Mouse (Mus musculus) heart, embryonic 15.5 days (tissue): ENCODE measurements around the gene Gpt2. TPM values are rescaled to one million over a fixed set of nuclear protein-coding genes. Genes with fewer than 3 reads are reported as not detected.

Source experiments
- ATAC-seq: fragments of 200-750 bp; cut with Nextera tagmentation; replicated peaks from 2 replicates; pipeline ENCODE4 v1.8.0; 2017; ENCODE audit warnings: low read depth, moderate TSS enrichment; ENCODE audit not compliant: insufficient number of reproducible peaks, insufficient read depth, low FRiP score
- H3K27ac ChIP-seq: fragments of 300-500 bp; sonication (generic); 2 replicates; pipeline ENCODE4 v1.5.1; 2015; ENCODE audit warnings: mild to moderate bottlenecking, inconsistent platforms
- H3K27me3 ChIP-seq: fragments of 300-500 bp; sonication (generic); 2 replicates; pipeline ENCODE4 v1.6.1; 2015; ENCODE audit warnings: inconsistent platforms
- H3K36me3 ChIP-seq: fragments of 300-500 bp; sonication (generic); 2 replicates; pipeline ENCODE4 v1.6.1; 2015; ENCODE audit warnings: mild to moderate bottlenecking, inconsistent platforms
- H3K4me1 ChIP-seq: fragments of 300-500 bp; sonication (generic); replicated peaks from 2 replicates; pipeline ENCODE4 v1.6.1; 2015; ENCODE audit warnings: inconsistent platforms
- H3K4me2 ChIP-seq: fragments of 300-500 bp; sonication (generic); 2 replicates; pipeline ENCODE4 v1.6.1; 2015; ENCODE audit warnings: inconsistent platforms, mild to moderate bottlenecking, moderate library complexity
- H3K4me3 ChIP-seq: fragments of 300-500 bp; sonication (generic); 2 replicates; pipeline ENCODE4 v1.5.1; 2015; ENCODE audit warnings: mild to moderate bottlenecking, inconsistent platforms
- H3K9ac ChIP-seq: fragments of 300-500 bp; sonication (generic); 2 replicates; pipeline ENCODE4 v1.6.1; 2015; ENCODE audit warnings: mild to moderate bottlenecking, inconsistent platforms
- H3K9me3 ChIP-seq: fragments of 300-500 bp; sonication (generic); replicated peaks from 2 replicates; pipeline ENCODE4 v1.6.1; 2016; ENCODE audit warnings: inconsistent platforms
- WGBS: fragments of 180-500 bp; shearing (Covaris S2); methylation state at CpG from one replicate; pipeline ENCODE4 v1.1.7; 2015; ENCODE audit warnings: mixed read lengths; 5-methylcytosine and 5-hydroxymethylcytosine counted together
- polyA plus RNA-seq: library from polyadenylated mRNA; unstranded; fragments of >200 nt; fragmentation: Nextera tagmentation; extraction: Ambion mirVana; gene quantifications from 2 replicates; pipeline ENCODE4 v1.2.1, GENCODE M21; 2015

The Gpt2 gene
- polyA plus RNA-seq, 1 experiment from 2014 or later: 5.5 TPM

DNA sequence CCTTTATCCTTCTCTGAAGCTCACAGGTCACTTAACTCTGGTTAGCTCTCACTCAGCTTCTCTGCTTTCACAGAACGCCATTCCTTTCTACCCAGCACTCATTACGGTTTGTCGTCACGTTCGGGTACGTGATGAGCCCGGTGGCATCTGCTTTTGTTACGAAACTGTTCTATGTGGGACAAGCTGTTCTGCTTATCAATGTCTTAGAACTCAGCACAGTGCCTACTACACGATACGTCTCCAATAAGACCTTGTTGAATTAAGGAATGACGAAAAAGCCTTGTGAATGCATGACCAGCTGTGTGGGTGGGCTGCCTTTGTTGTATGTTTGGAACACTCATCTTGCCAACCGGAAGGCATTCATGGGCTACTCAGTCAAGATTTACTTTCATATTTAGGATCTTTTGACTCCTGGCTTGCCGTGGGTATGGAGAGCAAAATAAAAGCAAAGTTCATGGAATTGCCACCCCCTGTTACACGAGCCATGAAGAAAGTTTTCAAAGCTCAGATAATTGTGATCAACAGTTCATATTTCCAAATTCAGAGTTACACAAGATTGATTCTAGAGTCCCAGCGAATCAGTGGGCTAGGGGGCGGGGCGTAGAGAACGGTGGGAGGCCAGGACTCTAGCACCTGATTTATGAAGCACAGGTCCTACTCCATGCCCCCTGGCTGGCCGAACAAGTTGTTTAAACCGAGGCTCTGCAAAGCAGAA lies 4.3 kb upstream of the Gpt2 start:
- Histone ChIP-seq H3K4me2 (no peak overlapping the region), H3K36me3 (no peaks in the 10 kb centered on the region), H3K9ac (no peak overlapping the region), H3K4me3 (no peak overlapping the region), H3K27ac (no peak overlapping the region), H3K4me1 (peaks cover 6% of the 10 kb centered on the region), H3K27me3 (no peaks in the 10 kb centered on the region), H3K9me3 (no peaks in the 10 kb centered on the region)
- ATAC-seq: no peak
- WGBS: 77% methylated on average over 20 of the region's 20 CpGs

DNA sequence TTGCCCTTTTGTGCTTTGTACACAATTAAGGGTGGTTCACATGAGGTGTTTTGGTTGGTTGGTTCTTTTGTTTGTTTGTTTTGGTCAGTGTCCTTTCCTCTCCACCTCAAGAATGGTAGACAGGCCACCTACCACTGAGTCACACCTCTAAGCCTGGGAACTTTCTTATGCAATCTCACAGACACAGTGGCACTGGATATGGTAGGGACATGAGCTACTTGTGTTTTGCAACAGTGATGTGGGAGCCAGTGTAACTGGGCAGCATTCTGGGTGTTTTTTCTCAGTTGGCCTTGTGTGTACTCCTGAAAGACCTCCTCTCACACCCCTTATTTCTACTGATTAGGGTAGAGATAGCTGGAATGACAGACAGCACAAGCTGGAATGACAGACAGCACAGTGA lies 3.7 kb upstream of the Gpt2 start:
- H3K9ac ChIP-seq: no peak overlapping the region
- H3K27me3 ChIP-seq: no peaks in the 10 kb centered on the region
- no peak for ATAC-seq

DNA sequence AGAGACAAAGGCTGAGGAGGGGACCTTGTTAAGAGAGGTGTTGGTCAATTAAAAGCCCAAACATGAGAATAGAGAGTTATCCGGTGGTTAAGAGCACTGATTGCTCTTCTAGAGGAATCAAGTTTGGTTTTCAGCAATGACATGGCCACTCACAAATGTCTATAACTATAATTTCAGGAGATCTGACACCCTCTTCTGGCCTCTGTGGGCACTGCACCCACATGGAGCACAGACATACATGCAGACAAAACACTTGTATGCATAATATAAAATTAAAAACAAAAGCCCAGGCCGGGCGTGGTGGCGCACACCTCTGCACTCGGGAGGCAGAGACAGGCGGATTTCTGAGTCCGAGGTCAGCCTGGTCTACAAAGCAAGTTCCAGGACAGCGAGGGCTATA lies 2.8 kb upstream of the Gpt2 start:
- H3K27me3 ChIP-seq: no peaks in the 10 kb centered on the region
- H3K4me1 ChIP-seq: peaks cover 11% of the 10 kb centered on the region
- H3K27ac ChIP-seq: no peak overlapping the region
- no peak overlapping the region for H3K4me3 ChIP-seq
- no peaks in the 10 kb centered on the region for H3K9me3 ChIP-seq
- no peak for ATAC-seq
- H3K9ac ChIP-seq: no peak overlapping the region
- 95% methylated on average over 8 of the region's 8 CpGs for WGBS
- H3K36me3 ChIP-seq: no peaks in the 10 kb centered on the region
- no peak overlapping the region for H3K4me2 ChIP-seq

More for the DNA sequence above, 3.7 kb upstream of the Gpt2 start:
- no peak overlapping the region for H3K27ac ChIP-seq
- no peaks in the 10 kb centered on the region for H3K36me3 ChIP-seq
- H3K4me1 ChIP-seq: peaks cover 11% of the 10 kb centered on the region
- H3K4me2 ChIP-seq: no peak overlapping the region
- no peak overlapping the region for H3K4me3 ChIP-seq
- H3K9me3 ChIP-seq: no peaks in the 10 kb centered on the region

DNA sequence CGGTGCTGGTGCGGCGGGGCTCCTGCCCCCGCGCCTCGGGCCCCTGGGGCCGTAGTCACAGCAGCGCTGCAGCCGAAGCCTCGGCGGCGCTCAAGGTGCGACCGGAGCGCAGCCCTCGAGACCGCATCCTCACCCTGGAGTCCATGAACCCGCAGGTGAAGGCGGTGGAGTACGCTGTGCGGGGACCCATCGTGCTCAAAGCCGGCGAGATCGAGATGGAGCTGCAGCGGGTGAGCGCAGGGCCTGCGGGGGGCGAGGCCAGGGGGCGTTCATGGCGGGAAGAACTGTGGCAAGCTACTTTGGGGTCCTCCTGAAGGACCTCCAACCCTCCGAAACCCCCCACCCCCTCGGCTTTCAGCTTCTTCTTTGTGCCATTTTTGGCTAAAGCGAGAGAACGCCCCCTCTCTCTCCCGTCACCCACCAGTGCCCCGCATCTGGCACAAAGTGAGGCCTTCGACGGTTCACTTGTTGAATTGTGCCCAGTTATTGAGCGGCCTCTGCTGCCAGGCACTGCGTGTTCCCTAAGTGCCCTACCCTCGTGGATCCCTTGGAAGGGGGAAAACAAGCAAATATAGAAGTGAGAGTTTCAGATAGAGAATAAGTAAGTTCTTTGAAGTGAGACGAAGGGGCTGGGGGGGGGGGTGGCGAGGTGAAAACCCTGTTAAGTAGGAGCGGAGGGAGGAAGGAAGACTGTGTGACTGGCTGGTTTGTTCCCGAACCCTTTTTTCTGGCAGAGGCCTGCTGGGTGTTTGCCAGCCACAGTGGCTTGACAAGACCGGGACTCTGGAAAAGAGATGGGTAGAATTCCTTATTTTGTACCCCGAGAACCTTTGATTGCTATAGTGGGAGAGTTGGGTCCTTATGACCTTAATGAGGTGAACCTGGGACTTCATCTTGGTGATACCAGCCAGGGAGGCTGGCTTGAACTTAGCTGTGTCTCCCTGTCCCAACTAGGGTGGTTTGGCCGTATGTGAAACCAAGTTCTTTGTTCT lies 860 bp downstream of the Gpt2 start:
- H3K36me3 ChIP-seq: no peaks in the 10 kb centered on the region
- H3K27ac ChIP-seq: no peak overlapping the region
- no peaks in the 10 kb centered on the region for H3K9me3 ChIP-seq
- ATAC-seq: peak; percentile 20; the same call in 1 of the 2 replicates
- peak overlapping the region; percentile 97 for H3K4me2 ChIP-seq
- H3K27me3 ChIP-seq: no peaks in the 10 kb centered on the region
- peak overlapping the region; percentile 78 for H3K4me3 ChIP-seq
- peaks cover 11% of the 10 kb centered on the region for H3K4me1 ChIP-seq
- WGBS: 8% methylated on average over 48 of the region's 49 CpGs
- H3K9ac ChIP-seq: peak overlapping the region; percentile 59

DNA sequence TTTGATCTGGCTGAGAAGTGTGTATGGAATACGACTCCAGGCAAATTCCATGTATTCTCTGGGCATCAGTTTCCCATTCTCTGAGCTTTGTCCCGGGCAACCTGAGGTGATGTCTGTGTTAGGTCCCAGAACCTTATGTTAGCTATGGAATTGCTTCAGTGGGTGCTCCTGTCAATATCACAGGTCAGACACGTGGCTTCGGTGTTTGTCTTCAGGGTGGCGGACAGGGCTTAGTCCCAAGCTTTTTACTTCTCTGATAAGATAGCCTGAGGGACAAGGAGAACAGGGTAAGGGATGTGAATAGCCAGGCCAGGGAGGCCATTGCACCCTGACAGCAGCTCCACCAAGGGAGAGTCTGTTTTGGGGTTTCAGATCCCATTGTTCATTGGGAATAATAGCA lies 3.7 kb downstream of the Gpt2 start:
- WGBS: 59% methylated on average over 5 of the region's 5 CpGs
- H3K27ac ChIP-seq: no peak overlapping the region

DNA sequence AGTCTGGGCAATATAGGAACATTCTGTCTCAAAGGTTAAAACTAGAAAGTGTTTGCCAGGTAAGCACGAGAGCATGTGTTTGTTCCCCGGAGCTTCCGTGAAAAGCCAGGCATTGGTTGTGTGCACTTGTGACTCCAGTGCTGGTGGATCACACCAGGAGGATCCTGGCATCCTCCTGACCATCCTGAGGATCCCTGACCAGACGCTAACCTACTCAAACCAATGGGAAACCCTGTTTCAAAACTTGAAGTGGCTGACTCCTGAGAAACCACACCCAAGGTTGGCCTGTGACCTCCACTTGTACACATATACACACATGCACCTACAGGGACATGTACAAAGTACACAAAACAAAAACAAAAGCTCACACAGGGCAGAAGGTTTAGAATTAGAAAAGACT lies 4.4 kb downstream of the Gpt2 start:
- no peaks in the 10 kb centered on the region for H3K27me3 ChIP-seq
- no peaks in the 10 kb centered on the region for H3K9me3 ChIP-seq
- ATAC-seq: no peak
- H3K4me1 ChIP-seq: peaks cover 25% of the 10 kb centered on the region
- H3K36me3 ChIP-seq: no peaks in the 10 kb centered on the region
- 92% methylated on average over 4 of the region's 4 CpGs for WGBS
- H3K4me3 ChIP-seq: no peak overlapping the region
- no peak overlapping the region for H3K9ac ChIP-seq
- H3K4me2 ChIP-seq: no peak overlapping the region
- H3K27ac ChIP-seq: no peak overlapping the region

More for the DNA sequence above, 3.7 kb downstream of the Gpt2 start:
- Histone ChIP-seq H3K4me3 (no peak overlapping the region), H3K36me3 (no peaks in the 10 kb centered on the region), H3K9ac (no peak overlapping the region), H3K27me3 (no peaks in the 10 kb centered on the region), H3K4me1 (peaks cover 19% of the 10 kb centered on the region), H3K9me3 (no peaks in the 10 kb centered on the region), H3K4me2 (no peak overlapping the region)
- ATAC-seq: no peak

DNA sequence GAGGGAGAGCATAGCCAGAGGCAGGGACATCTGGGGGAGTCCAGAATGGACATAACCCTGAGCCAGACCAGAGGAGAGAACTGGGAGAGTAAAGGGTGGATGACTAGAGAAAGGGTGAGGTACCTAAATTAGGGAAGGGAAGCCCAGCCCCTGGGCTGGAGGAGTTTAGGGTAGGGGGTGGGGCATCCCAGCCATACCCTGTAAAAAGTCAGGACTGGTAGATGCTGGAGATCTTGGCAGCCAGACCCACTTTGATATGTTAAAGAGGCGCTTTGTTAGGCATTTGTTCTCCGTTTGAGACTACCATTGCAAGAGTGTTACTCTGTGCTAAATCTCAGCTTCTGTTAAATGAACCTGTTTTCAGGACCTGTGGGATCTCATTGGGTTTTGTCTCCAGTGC lies 6.2 kb downstream of the Gpt2 start:
- Histone ChIP-seq H3K9me3 (no peaks in the 10 kb centered on the region), H3K27ac (no peak overlapping the region), H3K4me1 (peaks cover 16% of the 10 kb centered on the region), H3K4me2 (no peak overlapping the region), H3K36me3 (no peaks in the 10 kb centered on the region), H3K4me3 (no peak overlapping the region), H3K9ac (no peak overlapping the region), H3K27me3 (no peaks in the 10 kb centered on the region)
- no peak for ATAC-seq
- 43% methylated on average over 2 of the region's 2 CpGs for WGBS

DNA sequence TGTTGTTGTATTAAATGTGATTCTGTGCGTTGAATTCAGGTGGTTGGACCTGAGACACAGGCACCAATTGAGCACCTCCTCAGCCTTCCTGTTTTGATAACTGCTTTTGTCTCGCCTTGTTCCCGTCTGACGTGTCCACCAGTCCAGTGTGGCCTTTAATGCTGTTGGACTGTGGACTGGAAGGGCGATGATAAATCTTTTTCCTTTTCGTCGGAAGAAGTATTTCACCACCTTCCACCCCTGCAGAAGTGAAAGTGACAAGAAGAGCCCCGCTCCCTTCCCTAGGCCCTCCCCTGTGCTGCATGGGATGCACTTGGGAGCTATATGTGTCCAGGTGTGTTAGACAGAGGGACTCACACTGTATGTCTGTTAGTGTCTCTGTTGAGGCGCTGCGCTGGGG lies 8.1 kb downstream of the Gpt2 start:
- 69% methylated on average over 10 of the region's 10 CpGs for WGBS
- Histone ChIP-seq H3K27ac (no peak overlapping the region), H3K9ac (no peak overlapping the region)

DNA sequence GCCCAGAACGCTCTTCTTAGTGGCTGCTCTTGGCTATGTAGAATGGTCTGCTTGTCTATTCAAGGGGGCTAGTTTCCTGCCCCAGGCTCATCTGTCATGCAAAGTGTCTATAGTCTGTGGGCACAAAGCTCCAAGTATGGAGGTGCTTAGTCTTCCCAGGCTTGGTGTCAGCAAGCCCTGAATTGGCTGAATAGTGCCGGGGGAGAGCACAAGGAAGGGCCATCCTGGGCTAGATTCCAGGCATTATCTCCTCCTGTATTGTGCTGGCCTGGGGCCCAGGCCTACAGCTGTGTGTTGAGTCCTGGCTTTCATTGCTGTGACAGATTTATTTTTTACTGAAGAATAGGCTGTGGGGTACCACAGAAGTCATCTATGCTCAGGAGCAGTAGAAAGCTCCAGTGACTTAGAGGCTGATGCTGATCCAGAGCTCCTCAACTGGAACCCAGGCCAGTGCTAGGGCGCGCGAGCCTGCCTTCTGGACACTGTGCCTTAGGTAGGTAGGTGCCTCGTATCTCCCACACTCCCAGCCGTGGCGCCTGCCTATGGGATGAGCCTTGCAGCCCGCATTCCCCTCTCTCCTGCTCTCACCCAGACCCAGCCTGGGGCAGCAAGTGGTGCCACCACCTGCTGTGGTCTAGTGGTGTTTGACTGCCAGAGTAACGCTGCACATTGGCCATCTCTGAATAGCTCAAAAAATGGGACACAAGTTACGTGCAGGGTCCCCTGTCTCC lies 8.7 kb downstream of the Gpt2 start:
- Histone ChIP-seq H3K27ac (peak overlapping the region; percentile 6; the same call in 1 of the 2 replicates), H3K4me2 (no peak overlapping the region), H3K9ac (no peak overlapping the region), H3K36me3 (no peaks in the 10 kb centered on the region), H3K27me3 (no peaks in the 10 kb centered on the region), H3K9me3 (no peaks in the 10 kb centered on the region), H3K4me3 (no peak overlapping the region), H3K4me1 (peaks cover 16% of the 10 kb centered on the region)
- 61% methylated on average over 11 of the region's 11 CpGs for WGBS
- ATAC-seq: peak; percentile 41; the same call in 1 of the 2 replicates

More for the DNA sequence above, 8.1 kb downstream of the Gpt2 start:
- Histone ChIP-seq H3K9me3 (no peaks in the 10 kb centered on the region), H3K4me3 (no peak overlapping the region), H3K36me3 (no peaks in the 10 kb centered on the region), H3K27me3 (no peaks in the 10 kb centered on the region), H3K4me2 (no peak overlapping the region), H3K4me1 (peaks cover 16% of the 10 kb centered on the region)
- no peak for ATAC-seq

DNA sequence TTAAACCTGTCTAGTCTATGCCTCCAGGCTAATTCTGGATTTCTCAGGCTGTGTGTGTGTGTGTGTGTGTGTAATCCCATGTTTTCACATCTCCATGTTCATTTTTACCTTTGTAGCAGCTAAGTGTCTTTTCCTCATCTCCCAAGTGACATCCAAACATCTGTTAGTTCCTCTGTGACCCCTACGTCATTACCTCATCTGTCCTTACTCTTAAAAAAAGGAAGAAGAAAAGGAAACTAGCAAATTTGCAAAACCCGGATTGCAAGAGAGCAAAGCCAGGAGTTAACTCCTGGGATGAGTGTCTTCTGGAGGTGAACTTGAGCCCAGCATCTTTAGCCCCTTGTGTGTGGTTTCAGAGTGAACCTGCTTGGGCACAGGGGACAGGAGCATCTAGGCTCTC lies 10.0 kb downstream of the Gpt2 start:
- Histone ChIP-seq H3K27me3 (no peaks in the 10 kb centered on the region), H3K4me3 (no peak overlapping the region), H3K9me3 (no peaks in the 10 kb centered on the region), H3K4me1 (peaks cover 16% of the 10 kb centered on the region), H3K27ac (no peak overlapping the region), H3K36me3 (no peaks in the 10 kb centered on the region), H3K9ac (no peak overlapping the region), H3K4me2 (no peak overlapping the region)
- 70% methylated on average over 2 of the region's 2 CpGs for WGBS
- no peak for ATAC-seq

DNA sequence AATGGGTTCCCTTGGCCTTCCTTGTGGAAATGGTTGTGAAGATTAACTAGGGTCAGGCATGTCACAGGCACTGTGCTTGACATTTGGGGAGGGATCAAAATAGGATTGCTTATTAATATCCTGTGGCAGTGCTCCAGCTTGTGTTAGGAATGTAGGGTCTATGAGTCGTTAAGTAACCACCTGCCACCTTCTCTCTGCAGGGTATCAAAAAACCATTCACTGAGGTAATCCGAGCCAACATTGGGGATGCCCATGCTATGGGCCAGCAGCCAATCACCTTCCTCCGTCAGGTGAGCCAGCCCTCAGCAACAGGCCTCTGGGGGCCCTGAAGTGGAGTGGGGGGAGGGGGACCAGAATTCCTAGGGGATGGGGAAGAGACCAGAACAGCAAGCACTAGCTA lies 10.7 kb downstream of the Gpt2 start:
- Histone ChIP-seq H3K4me1 (peaks cover 16% of the 10 kb centered on the region), H3K9ac (no peak overlapping the region), H3K9me3 (no peaks in the 10 kb centered on the region), H3K27ac (no peak overlapping the region), H3K4me3 (no peak overlapping the region), H3K36me3 (no peaks in the 10 kb centered on the region), H3K27me3 (no peaks in the 10 kb centered on the region), H3K4me2 (no peak overlapping the region)
- ATAC-seq: no peak
- 68% methylated on average over 3 of the region's 3 CpGs for WGBS
